Mouse (Mus musculus): ENCODE measurements around the gene Zc3h18.

GRCm38 (mm10) chr8:122433269-122433905 lies 57.0 kb downstream of the Zc3h18 start:
- peak; percentile 31; the same call in 1 of the 2 replicates for TF ChIP-seq CTCF (IDR thresholded peaks at IDR 0.05; ENCODE audit: extremely low read depth, insufficient read depth, insufficient read length, insufficient replicate concordance)
- no peak; the same call in 1 of the 2 replicates for TF ChIP-seq POLR2A (IDR thresholded peaks at IDR 0.05; ENCODE audit: low read depth, low read length)
